Mouse (Mus musculus) heart, embryonic 12.5 days (tissue): ENCODE measurements around the gene Rab35. TPM values are rescaled to one million over a fixed set of nuclear protein-coding genes. Genes with fewer than 3 reads are reported as not detected.

Source experiments
- ATAC-seq: fragments of 200-750 bp; cut with Nextera tagmentation; 2 replicates; pipeline ENCODE4 v1.8.0; 2017; ENCODE audit warnings: moderate TSS enrichment, moderate library complexity; ENCODE audit not compliant: insufficient number of reproducible peaks, low FRiP score
- H3K27ac ChIP-seq: fragments of 300-500 bp; sonication (generic); 2 replicates; pipeline ENCODE4 v1.5.1; 2016; ENCODE audit warnings: mild to moderate bottlenecking, moderate library complexity; ENCODE audit not compliant: poor library complexity, severe bottlenecking
- H3K27me3 ChIP-seq: fragments of 300-500 bp; sonication (generic); replicated peaks from 2 replicates; pipeline ENCODE4 v1.6.1; 2016; ENCODE audit warnings: mild to moderate bottlenecking, moderate library complexity
- H3K36me3 ChIP-seq: fragments of 300-500 bp; sonication (generic); 2 replicates; pipeline ENCODE4 v1.6.1; 2016; ENCODE audit warnings: mild to moderate bottlenecking, moderate library complexity
- H3K4me1 ChIP-seq: fragments of 300-500 bp; sonication (generic); replicated peaks from 2 replicates; pipeline ENCODE4 v1.6.1; 2016; ENCODE audit warnings: mild to moderate bottlenecking
- H3K4me2 ChIP-seq: fragments of 300-500 bp; sonication (generic); 2 replicates; pipeline ENCODE4 v1.6.1; 2016; ENCODE audit warnings: mild to moderate bottlenecking, moderate library complexity
- H3K4me3 ChIP-seq: fragments of 300-500 bp; sonication (generic); 2 replicates; pipeline ENCODE4 v1.5.1; 2016; ENCODE audit warnings: mild to moderate bottlenecking
- H3K9ac ChIP-seq: fragments of 300-500 bp; sonication (generic); 2 replicates; pipeline ENCODE4 v1.6.1; 2016; ENCODE audit warnings: mild to moderate bottlenecking, moderate library complexity
- H3K9me3 ChIP-seq: fragments of 300-500 bp; sonication (generic); replicated peaks from 2 replicates; pipeline ENCODE4 v1.6.1; 2016; ENCODE audit warnings: mild to moderate bottlenecking, moderate library complexity
- WGBS: fragments of 180-500 bp; shearing (Covaris S2); methylation state at CpG from one replicate; pipeline ENCODE4 v1.1.7; 2016; 5-methylcytosine and 5-hydroxymethylcytosine counted together
- polyA plus RNA-seq: library from polyadenylated mRNA; unstranded; fragments of >200 nt; fragmentation: Nextera tagmentation; extraction: Ambion mirVana; gene quantifications from 2 replicates; pipeline ENCODE4 v1.2.1, GENCODE M21; 2016

Gene Rab35
- polyA plus RNA-seq, 1 experiment from 2014 or later: 20.1 TPM

GRCm38 (mm10) chr5:115667210-115667609, 35.5 kb downstream of the Rab35 start:
- no peak for ATAC-seq
- H3K4me1 ChIP-seq: peaks cover 11% of the 10 kb centered on the region
- H3K9ac ChIP-seq: no peak overlapping the region
- H3K36me3 ChIP-seq: no peaks in the 10 kb centered on the region
- WGBS: 69% methylated on average over 8 of the region's 8 CpGs
- H3K4me3 ChIP-seq: no peak overlapping the region
- no peak overlapping the region for H3K27ac ChIP-seq
- no peaks in the 10 kb centered on the region for H3K9me3 ChIP-seq
- peaks cover 35% of the 10 kb centered on the region for H3K27me3 ChIP-seq
- no peak overlapping the region for H3K4me2 ChIP-seq

GRCm38 (mm10) chr5:115667894-115668293, 36.2 kb downstream of the Rab35 start:
- Histone ChIP-seq H3K9ac (no peak overlapping the region), H3K9me3 (no peaks in the 10 kb centered on the region), H3K27me3 (peaks cover 38% of the 10 kb centered on the region), H3K4me3 (no peak overlapping the region), H3K4me1 (peaks cover 8% of the 10 kb centered on the region), H3K36me3 (no peaks in the 10 kb centered on the region), H3K27ac (no peak overlapping the region), H3K4me2 (no peak overlapping the region)
- no peak for ATAC-seq
- WGBS: 12% methylated on average over 7 of the region's 7 CpGs

- Histone ChIP-seq H3K4me1 (peaks cover 8% of the 10 kb centered on the region), H3K4me3 (no peak overlapping the region), H3K9ac (no peak overlapping the region), H3K4me2 (no peak overlapping the region), H3K36me3 (no peaks in the 10 kb centered on the region), H3K27me3 (peaks cover 30% of the 10 kb centered on the region; the same call in 1 of the 2 replicates), H3K9me3 (no peaks in the 10 kb centered on the region), H3K27ac (no peak overlapping the region)
- WGBS: 80% methylated on average over 12 of the region's 12 CpGs
- no peak for ATAC-seq
Measured at GRCm38 (mm10) chr5:115668986-115669385, 37.3 kb downstream of the Rab35 start.

GRCm38 (mm10) chr5:115669974-115670373, 38.3 kb downstream of the Rab35 start:
- no peaks in the 10 kb centered on the region for H3K9me3 ChIP-seq
- H3K4me1 ChIP-seq: peaks cover 8% of the 10 kb centered on the region
- ATAC-seq: no peak
- H3K9ac ChIP-seq: no peak overlapping the region
- WGBS: 72% methylated on average over 11 of the region's 11 CpGs
- H3K36me3 ChIP-seq: no peaks in the 10 kb centered on the region
- no peak overlapping the region for H3K27ac ChIP-seq
- peaks cover 30% of the 10 kb centered on the region; the same call in 1 of the 2 replicates for H3K27me3 ChIP-seq
- H3K4me3 ChIP-seq: no peak overlapping the region
- no peak overlapping the region for H3K4me2 ChIP-seq

- Histone ChIP-seq H3K36me3 (no peaks in the 10 kb centered on the region), H3K9ac (no peak overlapping the region), H3K27ac (no peak overlapping the region), H3K4me1 (peaks cover 8% of the 10 kb centered on the region), H3K4me2 (no peak overlapping the region), H3K27me3 (peaks cover 30% of the 10 kb centered on the region; the same call in 1 of the 2 replicates), H3K9me3 (no peaks in the 10 kb centered on the region), H3K4me3 (no peak overlapping the region)
- ATAC-seq: no peak
- 26% methylated on average over 2 of the region's 2 CpGs for WGBS
Measured at GRCm38 (mm10) chr5:115670406-115670805, 38.7 kb downstream of the Rab35 start.

GRCm38 (mm10) chr5:115671846-115672245, 40.1 kb downstream of the Rab35 start:
- Histone ChIP-seq H3K4me2 (no peak overlapping the region), H3K9ac (no peak overlapping the region), H3K27ac (no peak overlapping the region), H3K36me3 (no peaks in the 10 kb centered on the region), H3K4me3 (no peak overlapping the region), H3K27me3 (peaks cover 23% of the 10 kb centered on the region; the same call in 1 of the 2 replicates), H3K9me3 (no peaks in the 10 kb centered on the region), H3K4me1 (peaks cover 8% of the 10 kb centered on the region)
- ATAC-seq: no peak
- 75% methylated on average over 8 of the region's 8 CpGs for WGBS

GRCm38 (mm10) chr5:115685126-115685525, 53.4 kb downstream of the Rab35 start:
- Histone ChIP-seq H3K27ac (no peak overlapping the region), H3K4me3 (no peak overlapping the region), H3K27me3 (no peaks in the 10 kb centered on the region), H3K36me3 (no peaks in the 10 kb centered on the region), H3K9me3 (no peaks in the 10 kb centered on the region), H3K4me1 (no peaks in the 10 kb centered on the region), H3K9ac (no peak overlapping the region), H3K4me2 (no peak overlapping the region)
- no peak for ATAC-seq
- 84% methylated on average over 10 of the region's 10 CpGs for WGBS

GRCm38 (mm10) chr5:115686716-115687115, 55.0 kb downstream of the Rab35 start:
- Histone ChIP-seq H3K4me3 (no peak overlapping the region), H3K27ac (no peak overlapping the region), H3K36me3 (no peaks in the 10 kb centered on the region), H3K9me3 (no peaks in the 10 kb centered on the region), H3K4me1 (no peaks in the 10 kb centered on the region), H3K4me2 (no peak overlapping the region), H3K9ac (no peak overlapping the region), H3K27me3 (no peaks in the 10 kb centered on the region)
- ATAC-seq: no peak
- WGBS: 66% methylated on average over 7 of the region's 7 CpGs

GRCm38 (mm10) chr5:115693271-115693670, 61.6 kb downstream of the Rab35 start:
- Histone ChIP-seq H3K9ac (no peak overlapping the region), H3K4me3 (no peak overlapping the region), H3K9me3 (no peaks in the 10 kb centered on the region), H3K36me3 (no peaks in the 10 kb centered on the region), H3K27ac (no peak overlapping the region), H3K4me1 (no peaks in the 10 kb centered on the region), H3K27me3 (no peaks in the 10 kb centered on the region), H3K4me2 (no peak overlapping the region)
- 55% methylated on average over 3 of the region's 3 CpGs for WGBS
- no peak for ATAC-seq

- 79% methylated on average over 6 of the region's 6 CpGs for WGBS
- no peaks in the 10 kb centered on the region for H3K4me1 ChIP-seq
- ATAC-seq: no peak
- H3K4me3 ChIP-seq: no peak overlapping the region
- no peaks in the 10 kb centered on the region for H3K9me3 ChIP-seq
- no peak overlapping the region for H3K9ac ChIP-seq
- no peaks in the 10 kb centered on the region for H3K36me3 ChIP-seq
- H3K27ac ChIP-seq: no peak overlapping the region
- no peak overlapping the region for H3K4me2 ChIP-seq
- no peaks in the 10 kb centered on the region for H3K27me3 ChIP-seq
Measured at GRCm38 (mm10) chr5:115695191-115695770, 63.6 kb downstream of the Rab35 start.

GRCm38 (mm10) chr5:115696811-115697210, 65.1 kb downstream of the Rab35 start:
- ATAC-seq: no peak
- no peaks in the 10 kb centered on the region for H3K36me3 ChIP-seq
- H3K27me3 ChIP-seq: no peaks in the 10 kb centered on the region
- no peak overlapping the region for H3K9ac ChIP-seq
- no peaks in the 10 kb centered on the region for H3K4me1 ChIP-seq
- H3K4me2 ChIP-seq: no peak overlapping the region
- WGBS: 75% methylated on average over 5 of the region's 5 CpGs
- no peaks in the 10 kb centered on the region for H3K9me3 ChIP-seq
- H3K4me3 ChIP-seq: no peak overlapping the region
- no peak overlapping the region for H3K27ac ChIP-seq
